Mouse (Mus musculus) adrenal gland, postnatal 4 days (tissue): ENCODE measurements around the gene Arhgdib. TPM values are rescaled to one million over a fixed set of nuclear protein-coding genes. Genes with fewer than 3 reads are reported as not detected.

Source experiments
- DNase-seq, 2 experiments: peaks; one replicate each; pipeline ENCODE4 v3.0.0; 2021 to 2022; ENCODE audit warnings: low spot score in 2 of 2, mixed read lengths in 2 of 2
- total RNA-seq, 2 experiments: library from RNA; stranded (reverse); gene quantifications; 2 replicates each; pipeline ENCODE4 v1.2.3; 2021

Arhgdib gene
- total RNA-seq, 2 experiments from 2014 or later = 32.3 to 39.8 TPM

GRCm38 (mm10) chr6:136922080-136922479, 19.6 kb downstream of the Arhgdib start, which contains the start of gene Erp27:
Erp27 (minus strand) TSS chr6:136922180.
- no peak for DNase-seq

DNA sequence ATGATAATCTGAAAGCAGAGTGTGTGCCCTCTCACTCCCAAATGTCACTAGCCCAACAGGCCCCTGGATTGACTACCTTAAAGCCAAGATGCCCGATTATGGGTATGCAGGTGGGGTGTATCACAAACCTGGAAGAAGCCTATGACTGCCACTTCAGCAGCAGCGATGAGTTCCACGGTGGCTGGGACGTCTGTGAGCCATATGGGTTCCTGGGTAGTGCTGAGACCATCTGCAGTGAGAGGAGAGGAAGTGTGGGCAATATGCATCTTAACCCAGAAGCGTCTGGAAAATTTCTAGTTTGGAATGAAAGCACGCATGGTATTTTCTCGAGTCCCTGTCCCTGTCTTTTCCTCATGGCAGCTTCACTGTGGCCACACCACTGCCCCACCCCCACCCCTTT, 20.1 kb downstream of the Arhgdib start:
- DNase-seq = no peak

- peak; percentile 38 to 41 for DNase-seq
These were observed 21.1 kb downstream of the Arhgdib start for GRCm38 (mm10) chr6:136920320-136921257.

GRCm38 (mm10) chr6:136917885-136918284, 23.8 kb downstream of the Arhgdib start:
- DNase-seq = no peak

DNA sequence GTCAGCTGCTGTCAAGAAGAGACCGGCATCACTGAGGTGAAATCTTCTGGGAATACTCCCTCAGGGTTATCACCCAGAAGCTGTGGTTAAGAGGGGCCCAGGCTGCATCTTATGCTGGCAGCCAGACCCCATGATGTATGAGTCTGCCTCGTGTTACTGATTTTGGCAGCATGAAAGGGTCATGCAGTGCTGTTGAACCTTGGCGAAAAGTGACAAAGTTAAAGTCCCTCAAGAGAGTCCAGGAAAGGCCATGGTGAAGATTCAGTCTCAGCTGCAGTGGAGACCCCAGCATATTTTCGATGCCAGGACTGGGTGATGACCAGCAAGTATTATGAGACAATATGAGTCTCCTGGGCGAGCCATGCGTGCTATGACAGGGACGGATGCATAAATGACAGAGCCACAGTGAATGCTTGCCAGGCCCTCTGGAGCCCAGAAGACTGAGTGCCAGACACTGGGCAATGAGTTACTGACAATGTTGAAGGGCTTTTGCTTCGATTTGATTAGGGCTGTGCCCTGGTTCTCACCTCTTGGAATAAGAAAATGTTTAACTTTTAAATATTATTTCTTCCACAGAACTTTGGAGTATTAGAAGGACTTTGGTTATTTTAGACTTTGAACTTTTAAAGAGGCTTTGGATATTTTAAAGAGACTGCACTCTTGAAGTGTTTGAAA, 25.8 kb downstream of the Arhgdib start:
- DNase-seq = no peak

- no peak for DNase-seq
These were observed 27.5 kb downstream of the Arhgdib start for GRCm38 (mm10) chr6:136914234-136914633.

DNA sequence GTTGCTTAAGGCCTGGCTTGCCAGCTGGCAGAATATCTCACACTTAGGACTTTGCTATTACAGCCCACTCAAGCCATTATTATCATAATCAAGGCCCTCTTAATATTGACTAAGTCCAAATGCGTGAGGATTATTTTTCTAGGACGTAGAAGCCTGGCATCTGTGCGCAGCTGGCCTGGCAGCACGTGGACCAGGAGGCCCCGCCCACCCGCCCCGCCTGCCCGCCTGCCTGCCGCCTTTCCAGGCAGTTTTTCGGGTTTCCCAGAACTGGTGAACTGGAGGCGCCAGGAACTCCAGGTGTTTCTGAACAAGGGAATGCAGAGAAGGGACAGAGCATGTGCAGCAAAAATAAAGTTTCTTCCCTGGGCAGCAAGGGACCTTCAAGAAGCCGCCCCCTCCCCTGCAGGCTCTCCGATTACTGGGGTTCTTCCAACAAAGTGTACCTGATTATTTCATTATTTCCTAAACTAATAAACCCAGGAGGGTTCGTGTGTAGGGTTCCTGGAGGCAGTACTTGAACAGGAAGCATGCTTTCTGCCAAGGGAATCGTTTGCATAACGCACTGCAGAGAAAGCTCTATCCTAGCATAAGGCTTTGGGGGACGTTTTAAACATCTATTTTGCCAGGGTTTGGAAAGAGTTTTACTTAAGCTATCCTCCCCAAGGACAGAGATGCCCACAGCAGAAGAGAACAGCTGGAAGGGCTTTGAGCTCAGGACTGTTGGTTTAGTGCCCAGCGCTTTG, 28.1 kb downstream of the Arhgdib start:
- DNase-seq = no peak

DNA sequence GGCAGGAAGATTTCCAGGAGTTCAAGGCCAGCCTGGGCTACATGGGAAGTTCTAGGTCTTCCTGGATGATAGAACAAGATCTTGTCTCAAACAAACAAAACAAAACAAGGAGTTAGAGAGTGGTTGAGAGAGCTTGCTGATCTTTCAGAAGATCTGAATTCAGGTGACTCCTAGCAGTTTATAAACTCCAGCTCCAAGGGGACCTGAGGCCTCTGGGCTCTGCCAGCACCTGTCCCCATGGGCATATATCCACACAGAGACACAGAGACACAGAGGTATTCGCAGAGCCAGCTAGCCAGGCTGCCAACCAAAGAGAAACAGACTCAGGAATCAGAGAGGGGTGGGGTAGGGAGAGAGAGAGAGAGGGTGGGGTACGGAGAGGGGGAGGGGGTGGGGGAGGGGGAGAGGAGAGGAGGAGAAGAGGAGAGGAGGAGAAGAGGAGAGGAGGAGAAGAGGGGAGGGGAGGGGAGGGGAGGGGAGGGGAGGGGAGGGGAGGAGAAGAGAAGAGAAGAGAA, 28.9 kb downstream of the Arhgdib start:
- DNase-seq = no peak

DNA sequence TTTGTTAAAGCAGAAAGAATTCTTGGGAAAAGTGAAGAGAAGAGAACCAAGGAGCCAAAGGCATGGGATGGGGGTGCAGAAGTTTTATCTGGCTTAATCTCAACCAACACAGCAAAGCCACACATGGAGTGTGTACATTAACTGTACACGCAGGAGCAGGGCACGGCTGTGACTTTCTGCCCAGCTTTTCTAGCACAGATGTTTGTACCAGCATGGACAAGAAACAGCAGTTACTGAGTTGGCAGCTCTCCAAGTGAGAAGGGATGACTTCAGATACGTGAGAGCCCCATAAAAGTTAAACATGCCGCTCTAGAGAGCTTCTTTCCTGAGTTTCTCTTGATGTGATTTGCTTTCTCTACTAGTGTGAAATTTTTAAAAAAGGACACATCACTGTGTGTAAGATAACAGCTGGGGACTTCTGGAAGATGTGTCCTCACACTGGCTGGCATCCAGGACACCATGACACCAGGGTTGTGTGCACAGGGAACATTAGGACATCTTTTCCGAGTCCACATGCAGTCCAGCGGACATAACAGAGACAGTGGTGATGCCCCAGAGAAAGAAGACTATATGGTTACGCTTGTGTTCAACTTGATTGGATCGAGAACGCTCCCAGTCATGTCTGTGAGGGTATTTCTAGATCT, 31.3 kb downstream of the Arhgdib start:
- DNase-seq = no peak

- DNase-seq = no peak
These were observed 34.8 kb downstream of the Arhgdib start for GRCm38 (mm10) chr6:136906937-136907293.

DNA sequence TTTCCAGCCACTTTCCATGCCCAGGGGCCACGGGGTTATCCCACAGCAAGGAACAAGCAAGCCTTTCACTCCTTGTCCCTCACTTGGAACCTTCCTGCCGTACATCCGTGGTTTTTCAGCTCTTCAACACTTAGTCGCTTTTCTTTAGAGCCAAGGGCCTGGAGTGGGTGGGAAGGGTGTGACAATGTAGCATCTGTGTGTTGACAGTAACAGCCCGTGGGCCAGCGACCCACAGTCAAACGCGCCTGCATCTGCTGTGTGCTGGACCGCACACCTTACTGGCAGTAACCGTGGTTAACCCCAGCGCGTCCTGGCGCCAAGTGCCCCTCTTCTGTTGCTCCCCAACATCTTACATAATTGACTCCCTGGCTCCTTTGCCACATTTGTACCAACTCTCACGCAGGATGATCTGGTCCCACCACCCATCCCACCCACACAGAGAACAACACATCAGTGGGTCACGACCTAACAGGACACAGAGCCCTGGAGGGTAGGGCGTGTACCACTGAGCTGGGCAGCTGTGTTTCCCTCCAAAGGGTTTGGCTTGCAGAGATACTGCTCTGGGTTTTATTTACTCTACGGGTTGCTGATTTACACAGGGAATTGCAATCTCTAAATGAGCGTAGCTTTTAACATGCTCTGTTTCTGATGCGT, 35.3 kb downstream of the Arhgdib start:
- DNase-seq = no peak

DNA sequence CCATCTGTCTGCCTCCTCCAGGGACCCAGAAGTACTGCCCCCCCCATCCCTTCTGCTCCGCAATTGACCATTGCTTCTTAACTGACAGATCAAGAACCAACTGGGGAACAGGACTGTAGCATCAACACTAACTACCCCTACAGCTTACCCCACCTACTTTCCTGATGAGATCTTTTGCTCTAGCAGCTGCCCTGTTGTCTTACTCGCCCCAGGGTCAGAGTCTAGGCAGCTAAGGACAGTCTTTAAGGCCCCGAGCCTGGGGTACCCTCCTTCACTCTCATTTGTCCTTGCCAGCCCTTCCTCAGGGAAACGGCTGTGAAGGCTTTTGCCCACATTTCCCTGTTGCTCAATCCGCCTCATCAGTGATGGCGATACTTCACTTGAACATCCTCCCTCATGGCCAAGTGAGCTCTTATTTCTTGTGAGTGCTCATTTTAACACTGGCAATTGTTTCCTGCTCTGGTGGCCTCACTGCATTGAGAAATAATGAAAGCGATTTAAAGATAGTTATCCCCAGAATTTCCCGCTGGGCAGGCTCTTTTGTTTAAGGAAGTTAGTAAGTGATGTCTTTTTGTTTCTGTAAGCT, 37.7 kb downstream of the Arhgdib start:
- DNase-seq = no peak

DNA sequence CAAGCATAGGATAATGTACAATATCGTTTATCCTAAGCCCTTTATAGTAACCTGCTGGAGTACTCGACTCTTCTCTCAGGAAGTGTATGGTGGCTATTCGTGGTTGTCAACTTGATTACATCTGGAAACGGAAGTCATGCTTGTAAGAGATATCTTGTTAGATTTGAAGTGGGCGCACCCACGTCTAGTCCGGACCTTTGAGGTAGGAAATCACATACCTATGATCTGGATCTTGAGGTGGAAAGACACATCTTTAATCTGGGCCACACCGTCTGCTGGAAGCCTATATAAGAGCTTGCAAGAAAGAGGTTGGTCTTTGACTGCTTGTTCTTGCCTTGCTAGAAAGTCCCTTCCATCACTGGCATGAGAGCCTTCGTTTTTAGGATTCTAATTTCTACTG, 39.2 kb downstream of the Arhgdib start:
- DNase-seq = no peak

DNA sequence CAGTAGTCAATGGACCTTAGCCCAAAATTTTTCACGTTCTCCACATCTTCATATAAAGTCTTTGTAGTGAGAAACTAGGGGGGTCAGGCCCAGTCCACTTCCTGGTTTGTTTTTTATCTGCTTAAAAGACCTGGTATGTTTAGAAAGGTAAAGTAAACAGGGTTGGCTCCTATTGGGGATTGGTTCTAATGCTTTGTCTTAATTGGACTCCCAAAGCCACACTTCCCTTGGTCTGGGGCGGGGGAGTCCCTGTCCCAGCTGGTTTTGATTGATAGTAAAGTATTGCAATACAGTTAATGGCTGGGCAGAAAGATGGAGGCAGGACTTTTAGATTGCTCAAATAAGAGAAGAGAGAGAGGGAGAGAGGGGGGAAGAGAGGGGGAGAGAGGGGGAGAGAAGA, 40.7 kb downstream of the Arhgdib start:
- no peak for DNase-seq

DNA sequence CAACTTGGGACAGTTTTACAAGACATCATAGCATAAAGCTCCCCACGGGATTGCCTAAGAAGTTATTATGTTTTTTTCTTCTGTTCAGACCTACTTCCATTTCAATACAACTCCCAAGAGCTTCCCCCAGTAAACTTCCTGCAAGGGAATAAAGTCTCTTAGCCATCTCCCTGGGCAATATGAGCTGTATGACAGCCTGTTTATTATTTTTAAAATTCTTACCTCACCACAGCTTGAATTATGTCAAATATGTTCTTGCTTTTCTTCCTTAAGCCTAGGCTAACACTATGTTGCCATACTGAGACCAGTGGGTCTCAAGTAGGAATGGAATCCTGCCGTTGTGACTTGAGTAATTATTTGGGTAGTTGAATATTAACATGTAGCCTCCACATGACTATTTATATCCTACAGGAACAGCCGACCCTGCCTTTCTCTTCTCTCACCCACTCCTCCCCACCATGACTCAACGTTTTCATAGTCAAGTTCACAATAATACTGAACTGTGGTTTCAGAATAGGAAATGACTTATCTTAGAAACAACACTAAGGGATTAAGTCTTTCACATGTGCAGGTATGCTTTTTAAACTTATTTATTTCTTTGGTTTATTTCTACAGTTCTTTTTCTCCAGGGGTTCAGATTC, 41.2 kb downstream of the Arhgdib start:
- DNase-seq = no peak

GRCm38 (mm10) chr6:136898954-136899353, 42.7 kb downstream of the Arhgdib start:
- no peak for DNase-seq

- DNase-seq = no peak
These were observed 43.5 kb downstream of the Arhgdib start for GRCm38 (mm10) chr6:136898222-136898621.

- DNase-seq = no peak
These were observed 43.9 kb downstream of the Arhgdib start for GRCm38 (mm10) chr6:136897789-136898188.

- no peak for DNase-seq
These were observed 47.0 kb downstream of the Arhgdib start for GRCm38 (mm10) chr6:136894532-136895339.
